Mouse (Mus musculus) intestine, embryonic 14.5 days (tissue): ENCODE measurements around the gene Tdrd9. TPM values are rescaled to one million over a fixed set of nuclear protein-coding genes. Genes with fewer than 3 reads are reported as not detected.
"Not testable (repeated sequence)": the region's sequence is repeated elsewhere in the genome, so short reads cannot be mapped to it uniquely, and the experiment has no call there.

Source experiments
- ATAC-seq: fragments of 200-750 bp; cut with Nextera tagmentation; replicated peaks from 2 replicates; pipeline ENCODE4 v1.8.0; 2017; ENCODE audit warnings: low read depth, moderate number of reproducible peaks, moderate TSS enrichment, moderate library complexity; ENCODE audit not compliant: low FRiP score, low TSS enrichment
- DNase-seq: peaks from one replicate; pipeline ENCODE4 v3.0.0-alpha.2; 2018; ENCODE audit warnings: low spot score
- H3K27ac ChIP-seq: fragments of 300-500 bp; sonication (generic); 2 replicates; pipeline ENCODE4 v1.5.1; 2014; ENCODE audit warnings: low read depth, mild to moderate bottlenecking, control low read depth
- H3K27me3 ChIP-seq: fragments of 300-500 bp; sonication (generic); replicated peaks from 2 replicates; pipeline ENCODE4 v1.6.1; 2014; ENCODE audit warnings: low read length, control low read depth; ENCODE audit not compliant: control insufficient read depth, insufficient read depth
- H3K36me3 ChIP-seq: fragments of 300-500 bp; sonication (generic); 2 replicates; pipeline ENCODE4 v1.6.1; 2014; ENCODE audit warnings: low read length, control low read depth; ENCODE audit not compliant: control insufficient read depth, insufficient read depth
- H3K4me1 ChIP-seq: fragments of 300-500 bp; sonication (generic); replicated peaks from 2 replicates; pipeline ENCODE4 v1.6.1; 2014; ENCODE audit warnings: low read length, control low read depth, mixed read lengths; ENCODE audit not compliant: control insufficient read depth, insufficient read depth
- H3K4me2 ChIP-seq: fragments of 300-500 bp; sonication (generic); 2 replicates; pipeline ENCODE4 v1.6.1; 2014; ENCODE audit warnings: low read length
- H3K4me3 ChIP-seq: fragments of 300-500 bp; sonication (generic); 2 replicates; pipeline ENCODE4 v1.5.1; 2014; ENCODE audit warnings: low read depth, low read length, control low read depth, mixed read lengths
- H3K9ac ChIP-seq: fragments of 300-500 bp; sonication (generic); 2 replicates; pipeline ENCODE4 v1.6.1; 2014; ENCODE audit warnings: mild to moderate bottlenecking, low read length
- H3K9me3 ChIP-seq: fragments of 300-500 bp; sonication (generic); 2 replicates; pipeline ENCODE4 v1.6.1; 2016; ENCODE audit warnings: low read length, control low read depth; ENCODE audit not compliant: control insufficient read depth
- WGBS: fragments of 180-500 bp; shearing (Covaris S2); extraction: QIAGEN DNeasy Blood & Tissue Kit; methylation state at CpG from one replicate; pipeline ENCODE4 v1.1.7; 2014; 5-methylcytosine and 5-hydroxymethylcytosine counted together
- polyA plus RNA-seq: library from polyadenylated mRNA; unstranded; fragments of >200 nt; fragmentation: Nextera tagmentation; extraction: Ambion mirVana; gene quantifications from 2 replicates; pipeline ENCODE4 v1.2.1, GENCODE M21; 2014

Tdrd9 gene
- polyA plus RNA-seq, 1 experiment from 2014 or later = 0.28 TPM

GRCm38 (mm10) chr12:111936706-111937550, 34.4 kb upstream of the Tdrd9 start:
- 22% methylated on average over 24 of the region's 24 CpGs for WGBS
- peak; percentile 83 for DNase-seq
- H3K9ac ChIP-seq = 0 out of 2 replicates have a peak overlapping the region, but pooled peaks have one; percentile 0
- ATAC-seq = peak; percentile 85
- H3K4me2 ChIP-seq = peak overlapping the region; percentile 36
- no peaks in the 10 kb centered on the region for H3K27me3 ChIP-seq
- H3K4me3 ChIP-seq = no peak overlapping the region
- H3K4me1 ChIP-seq = peaks cover 50% of the 10 kb centered on the region
- no peaks in the 10 kb centered on the region for H3K36me3 ChIP-seq
- H3K9me3 ChIP-seq = no peaks in the 10 kb centered on the region
- H3K27ac ChIP-seq = peak overlapping the region; percentile 90

DNA sequence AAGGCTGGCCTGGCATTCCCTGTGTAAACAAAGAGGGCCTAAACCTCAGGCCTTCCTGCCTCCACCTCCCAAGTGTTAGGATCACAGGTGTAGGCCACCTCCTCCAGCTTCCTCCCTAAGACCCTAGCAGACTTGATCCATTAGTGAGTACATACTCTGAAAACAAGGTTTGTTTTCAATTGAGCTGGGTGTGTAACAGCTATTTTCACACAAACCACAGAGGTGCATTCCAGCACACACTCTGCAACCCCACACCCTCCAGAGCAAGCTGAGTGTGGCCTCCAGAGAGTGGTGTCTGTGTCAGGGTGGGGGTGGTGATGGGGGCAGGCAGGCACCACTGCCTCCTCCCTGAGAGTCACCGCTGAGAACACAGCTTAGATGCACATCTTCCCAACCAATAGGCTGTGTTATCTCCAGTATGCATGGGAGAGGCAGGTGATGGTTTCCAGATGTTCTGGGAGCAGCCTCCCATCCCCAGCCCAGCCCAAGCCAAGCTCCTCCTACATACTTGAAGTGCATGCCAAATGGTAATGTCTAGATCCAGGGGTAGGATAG, 32.7 kb upstream of the Tdrd9 start:
- Histone ChIP-seq H3K4me2 (no peak overlapping the region), H3K9me3 (no peaks in the 10 kb centered on the region), H3K36me3 (no peaks in the 10 kb centered on the region), H3K4me1 (peaks cover 45% of the 10 kb centered on the region), H3K27me3 (no peaks in the 10 kb centered on the region), H3K4me3 (no peak overlapping the region), H3K9ac (no peak overlapping the region), H3K27ac (peak overlapping the region; percentile 90)
- ATAC-seq (peak; percentile 7; the same call in 1 of the 2 replicates), DNase-seq (no peak)
- 29% methylated on average over 1 of the region's 1 CpGs for WGBS

DNA sequence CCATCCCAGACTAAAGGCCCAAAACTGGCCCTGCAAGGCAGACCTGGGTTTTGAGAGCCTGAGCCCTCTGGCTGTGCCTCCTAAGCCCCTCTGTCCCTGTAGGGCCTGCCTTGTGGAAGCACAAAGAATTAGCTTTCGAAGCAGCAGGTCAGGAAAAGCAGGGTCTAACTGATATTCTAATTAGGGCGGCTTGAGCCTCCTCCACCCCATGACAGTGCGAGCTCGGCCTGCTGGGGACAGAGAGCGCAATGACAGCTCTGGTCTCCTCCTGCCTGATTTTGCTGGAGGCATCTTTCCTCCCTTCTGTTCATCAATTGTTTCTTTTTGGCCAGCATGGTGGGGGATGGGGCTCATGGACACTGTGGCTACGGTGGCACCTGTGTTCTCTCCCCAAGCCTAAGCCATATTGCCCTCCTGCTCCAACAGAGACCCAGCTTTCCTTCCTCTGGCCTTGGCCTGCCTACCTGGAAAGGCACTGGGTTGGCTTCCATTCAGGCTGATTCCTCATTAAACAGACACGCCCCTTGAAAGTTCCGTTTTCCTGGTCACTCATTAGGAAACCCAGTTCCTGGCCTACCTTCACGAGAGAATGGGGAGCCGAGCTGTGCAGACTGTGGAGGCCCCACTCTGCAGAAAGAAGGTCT, 27.8 kb upstream of the Tdrd9 start:
- Histone ChIP-seq H3K27me3 (no peaks in the 10 kb centered on the region), H3K4me2 (peak overlapping the region; percentile 32; the same call in 1 of the 2 replicates), H3K4me1 (peaks cover 32% of the 10 kb centered on the region), H3K27ac (peak overlapping the region; percentile 25; the same call in 1 of the 2 replicates), H3K4me3 (0 out of 2 replicates have a peak overlapping the region, but pooled peaks have one; percentile 6), H3K9me3 (no peaks in the 10 kb centered on the region), H3K36me3 (no peaks in the 10 kb centered on the region), H3K9ac (no peak overlapping the region)
- 70% methylated on average over 10 of the region's 10 CpGs for WGBS
- no peak for DNase-seq
- ATAC-seq = 0 out of 2 replicates have a peak, but pooled peaks have one; percentile 2

DNA sequence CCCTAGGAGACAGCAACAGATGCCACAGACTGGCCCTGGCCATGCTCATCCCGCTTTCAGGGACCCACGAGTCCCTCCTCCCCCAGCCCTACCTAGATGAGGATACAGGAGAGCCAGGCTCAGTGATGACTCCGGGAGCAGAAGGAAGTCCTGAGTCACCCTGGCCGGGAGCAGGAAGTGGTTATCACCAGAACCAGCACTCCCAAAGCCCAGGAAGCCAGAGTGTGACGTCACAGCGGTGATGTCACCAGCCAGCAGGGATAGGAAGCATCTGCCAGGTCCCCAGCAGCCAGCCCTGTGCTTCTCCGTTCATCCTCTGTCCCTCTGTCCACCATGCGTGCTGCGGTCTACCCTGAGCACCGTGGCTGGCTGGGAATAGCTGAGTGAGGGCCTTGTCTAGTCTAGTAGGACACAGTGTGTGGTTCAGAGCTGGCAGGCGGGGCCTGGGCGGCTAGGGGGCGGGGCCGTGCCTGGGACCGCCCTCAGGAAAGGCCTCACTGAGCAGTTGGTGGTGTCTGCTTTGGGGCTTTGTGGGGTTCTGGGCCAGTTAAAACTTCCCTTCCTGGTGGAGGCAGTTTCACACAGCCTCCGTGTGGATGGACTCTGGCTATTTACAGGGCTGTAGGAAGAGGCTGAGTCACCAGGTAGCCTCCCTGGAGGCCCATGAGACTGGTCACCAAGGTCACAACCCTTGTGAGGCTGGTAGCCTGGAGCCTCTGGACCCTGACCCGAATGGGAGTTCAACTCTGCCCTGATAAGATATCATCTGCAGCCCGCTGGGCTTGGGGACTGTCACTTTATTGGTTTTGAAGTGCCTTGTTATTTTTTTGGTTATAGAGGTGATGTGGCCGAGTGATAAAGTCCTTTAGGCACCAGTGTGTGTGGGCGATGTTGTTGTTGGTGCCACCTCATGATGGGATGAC, 27.0 kb upstream of the Tdrd9 start:
- Histone ChIP-seq H3K4me3 (0 out of 2 replicates have a peak overlapping the region, but pooled peaks have one; percentile 6), H3K4me1 (peaks cover 25% of the 10 kb centered on the region), H3K27ac (peak overlapping the region; percentile 65), H3K4me2 (peak overlapping the region; percentile 32; the same call in 1 of the 2 replicates)
- H3K9ac ChIP-seq, H3K27me3 ChIP-seq, DNase-seq, H3K36me3 ChIP-seq, H3K9me3 ChIP-seq: not testable (repeated sequence)
- 62% methylated on average over 13 of the region's 20 CpGs for WGBS
- ATAC-seq = peak; percentile 56

DNA sequence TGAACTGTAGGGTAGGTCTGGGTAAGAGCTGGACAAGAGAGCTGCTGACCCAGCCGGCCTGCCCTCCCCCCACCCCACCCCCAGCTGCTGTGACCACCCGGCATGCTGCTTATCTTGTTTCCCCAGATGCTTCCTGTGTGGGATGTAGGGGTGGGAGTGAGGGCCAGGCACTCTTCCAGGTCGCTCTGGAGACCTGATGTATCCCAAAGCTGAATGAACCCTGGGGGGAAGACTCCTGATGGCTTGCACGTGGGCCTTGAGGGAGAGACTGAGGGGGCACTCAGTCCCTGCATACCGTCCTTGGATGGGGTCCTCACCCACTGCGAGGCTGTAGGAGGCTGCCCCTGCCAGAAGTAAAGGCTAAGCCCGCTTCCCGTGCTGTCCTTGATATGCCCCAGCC, 26.2 kb upstream of the Tdrd9 start:
- no peak overlapping the region for H3K4me2 ChIP-seq
- no peaks in the 10 kb centered on the region for H3K9me3 ChIP-seq
- no peak for DNase-seq
- ATAC-seq = no peak
- peak overlapping the region; percentile 65 for H3K27ac ChIP-seq
- no peaks in the 10 kb centered on the region for H3K27me3 ChIP-seq
- H3K36me3 ChIP-seq = no peaks in the 10 kb centered on the region
- WGBS = 30% methylated on average over 8 of the region's 8 CpGs
- peaks cover 25% of the 10 kb centered on the region for H3K4me1 ChIP-seq
- H3K9ac ChIP-seq = no peak overlapping the region
- H3K4me3 ChIP-seq = no peak overlapping the region

- H3K4me3 ChIP-seq, H3K36me3 ChIP-seq, H3K9me3 ChIP-seq, H3K4me2 ChIP-seq, H3K27me3 ChIP-seq, H3K9ac ChIP-seq, DNase-seq: not testable (repeated sequence)
- peak; percentile 64 for ATAC-seq
- peak overlapping the region; percentile 65 for H3K27ac ChIP-seq
- WGBS = 59% methylated on average over 9 of the region's 15 CpGs
- H3K4me1 ChIP-seq = peaks cover 29% of the 10 kb centered on the region
Observed at GRCm38 (mm10) chr12:111945765-111946655, 25.3 kb upstream of the Tdrd9 start.

DNA sequence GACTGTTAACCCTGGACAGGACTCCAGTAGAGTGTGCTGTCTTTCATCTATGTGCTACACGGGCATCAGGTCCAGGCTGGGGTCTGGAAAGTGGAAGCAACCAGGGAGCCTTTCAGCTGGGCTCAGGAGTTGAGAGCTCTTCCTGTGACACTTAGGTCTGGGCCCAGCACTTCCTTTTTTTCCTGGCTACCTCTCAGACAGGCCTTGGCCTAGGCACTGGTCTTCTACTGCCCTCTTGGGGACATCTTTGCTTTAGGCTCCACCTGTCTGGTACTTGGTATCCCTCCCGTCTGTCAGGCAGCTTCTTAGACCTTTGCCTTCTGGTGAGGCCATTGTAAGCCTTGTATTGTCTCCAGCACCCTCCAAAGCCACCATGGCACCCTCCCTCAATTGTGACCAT, 24.6 kb upstream of the Tdrd9 start:
- Histone ChIP-seq H3K4me3 (no peak overlapping the region), H3K4me2 (no peak overlapping the region), H3K36me3 (no peaks in the 10 kb centered on the region), H3K27me3 (no peaks in the 10 kb centered on the region), H3K9me3 (no peaks in the 10 kb centered on the region), H3K27ac (no peak overlapping the region), H3K9ac (no peak overlapping the region), H3K4me1 (peaks cover 33% of the 10 kb centered on the region)
- ATAC-seq = peak; percentile 17; the same call in 1 of the 2 replicates
- 27% methylated on average over 2 of the region's 2 CpGs for WGBS
- no peak for DNase-seq
